Mouse (Mus musculus) hindbrain, embryonic 14.5 days (tissue): ENCODE results near the gene Oard1. TPM values are rescaled to one million over a fixed set of nuclear protein-coding genes. Genes with fewer than 3 reads are reported as not detected.

ENCODE experiments used
- ATAC-seq: fragments of 200-750 bp; cut with Nextera tagmentation; 2 replicates; pipeline ENCODE4 v1.8.0; 2017; ENCODE audit warnings: moderate number of reproducible peaks, mild to moderate bottlenecking, moderate TSS enrichment, moderate library complexity; ENCODE audit not compliant: low FRiP score
- DNase-seq: peaks from one replicate; pipeline ENCODE4 v3.0.0-alpha.2; 2015; ENCODE audit warnings: low spot score
- H3K27ac ChIP-seq: fragments of 300-500 bp; sonication (generic); 2 replicates; pipeline ENCODE4 v1.5.1; 2014; ENCODE audit warnings: mild to moderate bottlenecking, moderate library complexity
- H3K27me3 ChIP-seq: fragments of 300-500 bp; sonication (generic); 2 replicates; pipeline ENCODE4 v1.6.1; 2014; ENCODE audit warnings: mild to moderate bottlenecking, low read length, mixed read lengths; ENCODE audit not compliant: control insufficient read depth, insufficient read depth
- H3K36me3 ChIP-seq: fragments of 300-500 bp; sonication (generic); replicated peaks from 2 replicates; pipeline ENCODE4 v1.6.1; 2014; ENCODE audit not compliant: control insufficient read depth, insufficient read depth
- H3K4me1 ChIP-seq: fragments of 300-500 bp; sonication (generic); replicated peaks from 2 replicates; pipeline ENCODE4 v1.6.1; 2014; ENCODE audit warnings: antibody characterized with exemption, low read length, mixed read lengths; ENCODE audit not compliant: control insufficient read depth, insufficient read depth
- H3K4me2 ChIP-seq: fragments of 300-500 bp; sonication (generic); replicated peaks from 2 replicates; pipeline ENCODE4 v1.6.1; 2014; ENCODE audit warnings: mild to moderate bottlenecking, moderate library complexity
- H3K4me3 ChIP-seq: fragments of 300-500 bp; sonication (generic); replicated peaks from 2 replicates; pipeline ENCODE4 v1.5.1; 2014; ENCODE audit warnings: mild to moderate bottlenecking, low read length
- H3K9ac ChIP-seq: fragments of 300-500 bp; sonication (generic); 2 replicates; pipeline ENCODE4 v1.6.1; 2014
- H3K9me3 ChIP-seq: fragments of 300-500 bp; sonication (generic); 2 replicates; pipeline ENCODE4 v1.6.1; 2016; ENCODE audit warnings: low read length; ENCODE audit not compliant: control insufficient read depth
- WGBS: fragments of 180-500 bp; shearing (Covaris S2); extraction: QIAGEN DNeasy Blood & Tissue Kit; methylation state at CpG from one replicate; pipeline ENCODE4 v1.1.7; 2014; 5-methylcytosine and 5-hydroxymethylcytosine counted together
- polyA plus RNA-seq: library from polyadenylated mRNA; unstranded; fragments of >200 nt; fragmentation: Nextera tagmentation; extraction: Ambion mirVana; gene quantifications from 2 replicates; pipeline ENCODE4 v1.2.1, GENCODE M21; 2014

Oard1 gene
- polyA plus RNA-seq, 1 experiment from 2014 or later = 36.3 TPM

GRCm38 (mm10) chr17:48447675-48448074 lies 37.9 kb downstream of the Oard1 start:
- no peak overlapping the region for H3K9ac ChIP-seq
- ATAC-seq (no peak), DNase-seq (no peak)
- no peak overlapping the region for H3K27ac ChIP-seq
- no peaks in the 10 kb centered on the region for H3K9me3 ChIP-seq
- no peaks in the 10 kb centered on the region for H3K4me1 ChIP-seq
- no peak overlapping the region for H3K4me2 ChIP-seq
- H3K4me3 ChIP-seq = no peak overlapping the region
- WGBS = 78% methylated on average over 8 of the region's 8 CpGs
- no peaks in the 10 kb centered on the region for H3K27me3 ChIP-seq
- no peaks in the 10 kb centered on the region for H3K36me3 ChIP-seq

GRCm38 (mm10) chr17:48450666-48451352 lies 41.0 kb downstream of the Oard1 start:
- H3K9me3 ChIP-seq = no peaks in the 10 kb centered on the region
- H3K4me3 ChIP-seq = no peak overlapping the region
- no peaks in the 10 kb centered on the region for H3K27me3 ChIP-seq
- H3K36me3 ChIP-seq = no peaks in the 10 kb centered on the region
- H3K9ac ChIP-seq = no peak overlapping the region
- WGBS = 67% methylated on average over 13 of the region's 13 CpGs
- no peak overlapping the region for H3K27ac ChIP-seq
- H3K4me2 ChIP-seq = no peak overlapping the region
- H3K4me1 ChIP-seq = no peaks in the 10 kb centered on the region
- ATAC-seq (no peak), DNase-seq (no peak)

GRCm38 (mm10) chr17:48451353-48451675 lies 41.5 kb downstream of the Oard1 start, which contains the start of gene Tspo2:
Gene Tspo2, minus strand, starts transcription at chr17:48451522.
- Histone ChIP-seq H3K4me3 (no peak within 1 kb of the TSS), H3K36me3 (no peaks in the 10 kb centered on the region), H3K27ac (no peak within 1 kb of the TSS), H3K27me3 (no peaks in the 10 kb centered on the region), H3K9me3 (no peaks in the 10 kb centered on the region), H3K4me1 (no peaks in the 10 kb centered on the region), H3K4me2 (no peak within 1 kb of the TSS), H3K9ac (no peak within 1 kb of the TSS)
- ATAC-seq (no peak), DNase-seq (no peak)
- 59% methylated on average over 7 of the region's 7 CpGs for WGBS

- no peak overlapping the region for H3K27ac ChIP-seq
- no peaks in the 10 kb centered on the region for H3K27me3 ChIP-seq
- no peaks in the 10 kb centered on the region for H3K9me3 ChIP-seq
- no peak for ATAC-seq
- no peak overlapping the region for H3K4me3 ChIP-seq
- no peaks in the 10 kb centered on the region for H3K36me3 ChIP-seq
- H3K9ac ChIP-seq = no peak overlapping the region
- no peaks in the 10 kb centered on the region for H3K4me1 ChIP-seq
- H3K4me2 ChIP-seq = no peak overlapping the region
- WGBS = 57% methylated on average over 9 of the region's 9 CpGs
- DNase-seq = no peak
These were observed 42.1 kb downstream of the Oard1 start for GRCm38 (mm10) chr17:48451753-48452444.

DNA sequence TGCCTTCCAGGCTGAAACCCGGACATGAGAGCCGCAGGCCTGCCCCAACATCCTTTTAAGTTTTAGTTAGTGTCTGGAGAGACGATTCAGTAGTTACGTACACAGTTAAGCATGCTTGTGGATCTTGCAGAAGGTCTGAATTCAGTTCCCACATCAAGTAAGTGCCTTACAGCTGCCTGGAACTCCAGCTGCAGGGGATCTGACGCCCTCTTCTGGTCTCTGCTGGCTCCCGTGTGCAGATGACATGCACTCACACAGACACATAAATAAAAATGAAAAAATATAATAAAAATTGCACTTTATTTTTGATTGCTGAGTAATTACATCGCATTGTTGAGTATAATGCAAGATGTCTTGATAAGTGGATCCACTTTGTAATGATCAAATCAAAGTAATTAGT lies 43.7 kb downstream of the Oard1 start:
- Histone ChIP-seq H3K27me3 (no peaks in the 10 kb centered on the region), H3K4me2 (no peak overlapping the region), H3K9ac (no peak overlapping the region), H3K4me1 (no peaks in the 10 kb centered on the region), H3K9me3 (no peaks in the 10 kb centered on the region), H3K27ac (no peak overlapping the region), H3K36me3 (no peaks in the 10 kb centered on the region), H3K4me3 (no peak overlapping the region)
- ATAC-seq (no peak), DNase-seq (no peak)
- WGBS = 81% methylated on average over 7 of the region's 7 CpGs

DNA sequence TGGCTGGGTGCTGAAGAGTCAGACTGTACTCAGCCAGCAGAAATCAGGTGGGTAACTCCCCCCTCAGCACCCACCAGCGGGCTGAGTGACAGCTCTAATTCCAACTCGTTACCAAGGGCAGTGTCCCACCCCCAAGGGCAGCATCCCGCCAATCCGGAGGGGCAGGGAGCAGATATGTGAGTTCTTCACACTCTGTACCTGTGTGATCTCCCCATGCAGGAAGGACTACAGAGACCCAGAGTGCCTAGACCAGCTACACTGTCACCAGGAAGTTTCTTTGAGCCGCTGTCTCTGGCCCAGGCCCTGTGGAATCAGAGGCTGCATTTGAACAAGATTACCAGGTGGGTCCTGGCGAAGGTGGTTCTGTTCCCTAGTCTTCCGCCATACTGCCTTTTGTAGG lies 44.4 kb downstream of the Oard1 start:
- WGBS = 63% methylated on average over 7 of the region's 7 CpGs
- no peaks in the 10 kb centered on the region for H3K9me3 ChIP-seq
- no peak overlapping the region for H3K4me2 ChIP-seq
- H3K4me3 ChIP-seq = no peak overlapping the region
- H3K4me1 ChIP-seq = no peaks in the 10 kb centered on the region
- H3K27ac ChIP-seq = no peak overlapping the region
- H3K36me3 ChIP-seq = no peaks in the 10 kb centered on the region
- ATAC-seq (no peak), DNase-seq (no peak)
- no peak overlapping the region for H3K9ac ChIP-seq
- no peaks in the 10 kb centered on the region for H3K27me3 ChIP-seq

DNA sequence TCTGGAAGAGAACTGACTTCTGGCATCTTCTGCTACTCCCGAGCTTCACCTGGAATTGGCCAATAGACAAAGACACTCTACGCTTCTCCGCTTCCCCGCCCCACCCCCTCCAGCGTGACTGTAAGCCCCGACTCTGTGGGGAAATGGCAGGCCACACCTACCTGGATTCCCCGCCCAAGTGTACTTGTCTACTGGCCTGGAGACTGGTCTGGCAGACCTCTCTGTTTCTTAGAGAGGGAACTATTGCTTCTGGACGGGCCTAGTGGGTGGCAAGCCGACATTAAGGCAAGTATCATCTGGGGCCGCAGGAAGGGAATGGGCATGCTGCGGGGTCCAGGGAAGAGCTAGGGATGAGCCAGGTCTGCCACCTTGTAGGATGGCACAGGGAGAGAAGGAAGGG lies 44.9 kb downstream of the Oard1 start, which contains the start of gene Unc5cl:
Unc5cl (plus strand) TSS at position 214 of the 400 bp plus-strand sequence.
- no peak for ATAC-seq
- 61% methylated on average over 11 of the region's 11 CpGs for WGBS
- H3K4me2 ChIP-seq = no peak within 1 kb of the TSS
- no peak within 1 kb of the TSS for H3K4me3 ChIP-seq
- H3K36me3 ChIP-seq = no peaks in the 10 kb centered on the region
- no peak within 1 kb of the TSS for H3K27ac ChIP-seq
- H3K27me3 ChIP-seq = no peaks in the 10 kb centered on the region
- no peak for DNase-seq
- no peaks in the 10 kb centered on the region for H3K4me1 ChIP-seq
- no peak within 1 kb of the TSS for H3K9ac ChIP-seq
- H3K9me3 ChIP-seq = no peaks in the 10 kb centered on the region

- Histone ChIP-seq H3K4me2 (no peak overlapping the region), H3K4me3 (no peak overlapping the region), H3K9me3 (no peaks in the 10 kb centered on the region), H3K9ac (no peak overlapping the region), H3K4me1 (no peaks in the 10 kb centered on the region), H3K36me3 (no peaks in the 10 kb centered on the region), H3K27ac (no peak overlapping the region), H3K27me3 (no peaks in the 10 kb centered on the region)
- DNase-seq (no peak), ATAC-seq (no peak)
- 96% methylated on average over 2 of the region's 2 CpGs for WGBS
These were observed 46.1 kb downstream of the Oard1 start for GRCm38 (mm10) chr17:48455955-48456354.

DNA sequence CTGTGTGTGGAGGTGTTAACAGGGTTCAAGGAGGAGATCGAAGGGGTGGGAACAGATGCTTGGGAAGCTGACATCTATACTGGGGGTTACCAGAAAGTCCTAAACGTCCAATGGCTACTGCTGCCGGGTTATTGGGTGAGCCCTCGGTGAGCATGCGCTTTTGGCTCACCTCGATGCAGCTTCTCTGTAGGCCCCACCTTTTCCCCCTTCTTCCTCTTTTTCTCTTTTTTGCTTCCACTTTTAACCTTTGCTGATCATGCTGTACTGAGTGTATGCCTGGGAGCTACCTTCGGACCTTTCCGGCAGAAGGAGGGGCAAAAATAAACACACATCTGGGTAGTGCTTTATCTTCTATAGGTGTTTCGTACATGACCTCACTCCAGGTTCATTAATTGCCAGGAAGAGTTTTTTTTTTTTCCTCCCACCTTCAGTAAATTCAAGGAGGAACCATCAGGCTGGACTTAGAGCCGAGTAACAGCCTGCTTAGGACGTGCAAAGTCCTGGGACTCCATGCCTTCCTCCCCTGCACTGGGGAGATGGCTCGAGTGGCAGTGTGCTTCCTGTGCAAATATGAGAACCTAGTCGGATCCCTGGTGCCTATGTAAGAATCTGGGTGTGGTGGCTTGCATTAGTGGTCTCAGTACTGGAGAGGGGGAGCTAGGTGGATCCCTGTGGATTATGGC lies 48.3 kb downstream of the Oard1 start:
- no peak for DNase-seq
- H3K4me1 ChIP-seq = no peaks in the 10 kb centered on the region
- H3K27ac ChIP-seq = no peak overlapping the region
- no peak overlapping the region for H3K4me2 ChIP-seq
- H3K4me3 ChIP-seq = no peak overlapping the region
- H3K36me3 ChIP-seq = no peaks in the 10 kb centered on the region
- no peak for ATAC-seq
- H3K9ac ChIP-seq = no peak overlapping the region
- H3K27me3 ChIP-seq = no peaks in the 10 kb centered on the region
- WGBS = 89% methylated on average over 13 of the region's 13 CpGs
- no peaks in the 10 kb centered on the region for H3K9me3 ChIP-seq
